ENCODE assay signal across 8 mouse cellular contexts in the genomic region with DNA sequence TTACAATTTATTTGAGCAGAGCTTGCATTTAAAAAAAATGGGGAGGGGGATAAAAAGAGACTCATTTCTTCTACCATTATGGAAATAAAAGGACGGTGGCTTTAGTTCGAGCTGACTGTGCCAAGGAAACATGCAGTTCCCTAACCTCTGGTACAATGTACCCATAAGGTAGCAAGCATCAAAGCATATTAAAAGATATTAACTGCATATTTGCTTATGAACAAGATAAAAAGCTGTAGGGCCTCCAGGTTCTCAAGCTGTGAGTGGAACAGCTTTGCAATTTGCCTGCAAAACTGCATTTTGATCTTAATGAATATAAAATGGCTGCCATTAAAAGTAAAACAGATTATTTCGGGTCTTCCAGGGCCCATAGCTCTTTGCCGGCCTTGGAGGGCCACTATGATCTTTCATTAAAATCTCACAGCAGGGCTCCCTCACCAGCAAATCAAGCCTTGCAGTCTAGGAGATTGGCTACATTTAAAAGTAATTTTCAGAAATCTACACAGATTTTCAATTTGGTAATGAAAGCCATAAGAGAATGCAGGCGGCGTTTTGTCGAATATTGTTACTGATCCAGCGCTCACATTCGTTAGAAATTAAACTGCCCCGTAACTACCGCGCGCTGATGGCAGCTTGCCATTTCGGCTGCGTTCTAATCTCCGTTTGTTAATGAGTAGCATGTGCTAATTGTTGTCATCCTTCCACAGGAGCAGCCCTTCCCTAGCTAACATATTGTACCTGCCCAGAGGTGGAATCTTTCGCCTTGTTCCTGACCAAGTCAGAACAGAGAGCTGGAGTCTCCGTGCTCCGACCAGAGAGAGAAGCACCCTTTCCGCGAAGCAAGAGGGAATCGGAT.
DNase-seq lines count a peak whose midpoint lies in the region; ATAC-seq and TF ChIP-seq lines count a peak whose summit lies in the region.

No protein-coding gene starts in this region.

- no peak overlapping the region for H3K27ac ChIP-seq in heart, embryonic 16.5 days (ENCODE audit: low read length)
- H3K27ac ChIP-seq in forebrain, embryonic 14.5 days (ENCODE audit: low read depth, low read length), result no peak overlapping the region
- 0 out of 2 replicates have a peak overlapping the region, but pooled peaks have one; percentile 26 for H3K27ac ChIP-seq in midbrain, postnatal 0 days (ENCODE audit: low read depth, low read length)

- no peaks in the 10 kb centered on the region for H3K9me3 ChIP-seq in heart, embryonic 16.5 days (replicated peaks; ENCODE audit: control insufficient read depth, low read length)
- no peaks in the 10 kb centered on the region for H3K9me3 ChIP-seq in forebrain, embryonic 14.5 days (replicated peaks; ENCODE audit: control insufficient read depth, low read length)
- no peaks in the 10 kb centered on the region for H3K9me3 ChIP-seq in midbrain, postnatal 0 days (ENCODE audit: low read length)

- no peaks in the 10 kb centered on the region for H3K36me3 ChIP-seq in heart, embryonic 16.5 days (ENCODE audit: control insufficient read depth, insufficient read depth)
- no peaks in the 10 kb centered on the region for H3K36me3 ChIP-seq in forebrain, embryonic 14.5 days (ENCODE audit: control insufficient read depth, insufficient read depth, low read length)
- no peaks in the 10 kb centered on the region for H3K36me3 ChIP-seq in midbrain, postnatal 0 days (ENCODE audit: insufficient read depth, low read length)

- no peak for TF ChIP-seq CTCF in midbrain, postnatal 0 days (IDR thresholded peaks at IDR 0.05)

- ATAC-seq in heart, embryonic 16.5 days (replicated peaks; ENCODE audit: extremely low read depth, insufficient read depth, low FRiP score), result no peak
- peak; percentile 65 for ATAC-seq in forebrain, embryonic 14.5 days
- ATAC-seq in midbrain, postnatal 0 days (ENCODE audit: low FRiP score), result no peak

- peak overlapping the region; percentile 61 for H3K4me2 ChIP-seq in heart, embryonic 16.5 days (ENCODE audit: low read depth, low read length)
- peak overlapping the region; percentile 47 for H3K4me2 ChIP-seq in forebrain, embryonic 14.5 days (ENCODE audit: low read length)
- H3K4me2 ChIP-seq in midbrain, postnatal 0 days (ENCODE audit: low read depth, low read length, poor library complexity, severe bottlenecking), result peak overlapping the region; percentile 37

- peak overlapping the region; percentile 27 for H3K4me3 ChIP-seq in heart, embryonic 16.5 days (ENCODE audit: low read length)
- H3K4me3 ChIP-seq in forebrain, embryonic 14.5 days (ENCODE audit: low read depth, low read length), result peak overlapping the region; percentile 11; the same call in 1 of the 2 replicates
- peak overlapping the region; percentile 4; the same call in 1 of the 2 replicates for H3K4me3 ChIP-seq in midbrain, postnatal 0 days (ENCODE audit: low read depth, low read length)

- no peaks in the 10 kb centered on the region for H3K4me1 ChIP-seq in heart, embryonic 16.5 days (ENCODE audit: control insufficient read depth, insufficient read depth, low read length)
- peaks cover 13% of the 10 kb centered on the region for H3K4me1 ChIP-seq in forebrain, embryonic 14.5 days (ENCODE audit: control insufficient read depth, insufficient read depth, low read length)
- H3K4me1 ChIP-seq in midbrain, postnatal 0 days (ENCODE audit: insufficient read depth, low read length), result no peaks in the 10 kb centered on the region

- H3K27me3 ChIP-seq in heart, embryonic 16.5 days (ENCODE audit: control insufficient read depth, insufficient read depth, low read length), result no peaks in the 10 kb centered on the region
- H3K27me3 ChIP-seq in forebrain, embryonic 14.5 days (replicated peaks; ENCODE audit: control insufficient read depth, insufficient read depth, low read length), result no peaks in the 10 kb centered on the region
- no peaks in the 10 kb centered on the region for H3K27me3 ChIP-seq in midbrain, postnatal 0 days (ENCODE audit: insufficient read depth, low read length)

- WGBS in heart, embryonic 16.5 days, result 58% methylated on average over 22 of the region's 22 CpGs
- WGBS in forebrain, embryonic 14.5 days, result 27% methylated on average over 22 of the region's 22 CpGs
- 41% methylated on average over 22 of the region's 22 CpGs for WGBS in midbrain, postnatal 0 days

- no peak for DNase-seq in heart, adult 8-10 months (ENCODE audit: low spot score)
- peak; percentile 75 for DNase-seq in forebrain, embryonic 14.5 days (ENCODE audit: low spot score)
- peak; percentile 16 to 17 for DNase-seq in kidney, postnatal 4 days
- peak; percentile 58 for DNase-seq in midbrain, postnatal 0 days (ENCODE audit: low spot score)
- DNase-seq in urinary bladder, postnatal 14 days (ENCODE audit: low spot score), result no peak
- no peak for DNase-seq in embryo, embryonic 10.5 days (ENCODE audit: low spot score)
- DNase-seq in thymus, postnatal 0 days (ENCODE audit: low spot score), result no peak

- no peak overlapping the region for H3K9ac ChIP-seq in heart, embryonic 16.5 days (ENCODE audit: low read length)
- H3K9ac ChIP-seq in forebrain, embryonic 14.5 days (ENCODE audit: low read length), result peak overlapping the region; percentile 53; the same call in 1 of the 2 replicates
- no peak overlapping the region for H3K9ac ChIP-seq in midbrain, postnatal 0 days (replicated peaks; ENCODE audit: low read length, poor library complexity, severe bottlenecking)

Comparison
In these comparisons a context has a peak if more than half of its experiments do, and no peak if none do; other contexts are left out.
1. DNase-seq: peak in forebrain, embryonic 14.5 days (single experiment), kidney, postnatal 4 days (2 of 2) and midbrain, postnatal 0 days (single experiment); none in heart, adult 8-10 months (single experiment), urinary bladder, postnatal 14 days (single experiment), embryo, embryonic 10.5 days (single experiment) and thymus, postnatal 0 days (single experiment).
2. Peak in every context shown above with its lines, with median percentiles within 50 percentile points of each other: H3K4me2 ChIP-seq and H3K4me3 ChIP-seq.